Mouse (Mus musculus) liver, embryonic 11.5 days (tissue): ENCODE measurements around the gene Galnt17. TPM values are rescaled to one million over a fixed set of nuclear protein-coding genes. Genes with fewer than 3 reads are reported as not detected.
A peak's percentile ranks its signal among the peaks of the same experiment; 100 is the strongest.

Source experiments
- ATAC-seq: fragments of 200-750 bp; cut with Nextera tagmentation; replicated peaks from 2 replicates; pipeline ENCODE4 v1.8.0; 2017; ENCODE audit warnings: moderate number of reproducible peaks, mild to moderate bottlenecking, moderate TSS enrichment, moderate library complexity; ENCODE audit not compliant: low FRiP score
- DNase-seq: peaks from one replicate; pipeline ENCODE4 v3.0.0-alpha.2; 2017; ENCODE audit warnings: low spot score
- H3K27ac ChIP-seq: fragments of 300-500 bp; sonication (generic); 2 replicates; pipeline ENCODE4 v1.5.1; 2014; ENCODE audit warnings: mild to moderate bottlenecking, low read depth, low read length, control low read depth
- H3K27me3 ChIP-seq: fragments of 300-500 bp; sonication (generic); replicated peaks from 2 replicates; pipeline ENCODE4 v1.6.1; 2014; ENCODE audit warnings: low read length, mixed read lengths; ENCODE audit not compliant: control insufficient read depth, insufficient read depth
- H3K36me3 ChIP-seq: fragments of 300-500 bp; sonication (generic); 2 replicates; pipeline ENCODE4 v1.6.1; 2014; ENCODE audit warnings: mild to moderate bottlenecking, low read length, moderate library complexity, mixed read lengths; ENCODE audit not compliant: control insufficient read depth, insufficient read depth
- H3K4me1 ChIP-seq: fragments of 300-500 bp; sonication (generic); replicated peaks from 2 replicates; pipeline ENCODE4 v1.6.1; 2014; ENCODE audit warnings: low read length, mixed read lengths; ENCODE audit not compliant: control insufficient read depth, insufficient read depth
- H3K4me2 ChIP-seq: fragments of 300-500 bp; sonication (generic); 2 replicates; pipeline ENCODE4 v1.6.1; 2014; ENCODE audit warnings: mild to moderate bottlenecking, control low read depth, moderate library complexity
- H3K4me3 ChIP-seq: fragments of 300-500 bp; sonication (generic); 2 replicates; pipeline ENCODE4 v1.5.1; 2014; ENCODE audit warnings: low read depth, low read length, control low read depth
- H3K9ac ChIP-seq: fragments of 300-500 bp; sonication (generic); 2 replicates; pipeline ENCODE4 v1.6.1; 2014; ENCODE audit warnings: low read depth, low read length, control low read depth
- H3K9me3 ChIP-seq: fragments of 300-500 bp; sonication (generic); 2 replicates; pipeline ENCODE4 v1.6.1; 2016; ENCODE audit warnings: low read length, inconsistent platforms, mixed read lengths; ENCODE audit not compliant: control insufficient read depth
- WGBS: fragments of 180-500 bp; shearing (Covaris S2); extraction: QIAGEN DNeasy Blood & Tissue Kit; methylation state at CpG from one replicate; pipeline ENCODE4 v1.1.7; 2014; 5-methylcytosine and 5-hydroxymethylcytosine counted together
- polyA plus RNA-seq: library from polyadenylated mRNA; unstranded; fragments of >200 nt; fragmentation: Nextera tagmentation; extraction: Ambion mirVana; gene quantifications from 2 replicates; pipeline ENCODE4 v1.2.1, GENCODE M21; 2014

Galnt17 gene
- polyA plus RNA-seq, 1 experiment from 2014 or later = 0.34 TPM

GRCm38 (mm10) chr5:130858148-130858547 lies 450.1 kb downstream of the Galnt17 start:
- DNase-seq = no peak
- Histone ChIP-seq H3K9ac (no peak overlapping the region), H3K4me2 (no peak overlapping the region), H3K27me3 (no peaks in the 10 kb centered on the region), H3K4me3 (no peak overlapping the region), H3K27ac (no peak overlapping the region), H3K36me3 (no peaks in the 10 kb centered on the region), H3K4me1 (no peaks in the 10 kb centered on the region), H3K9me3 (no peaks in the 10 kb centered on the region)
- 24% methylated on average over 8 of the region's 8 CpGs for WGBS
- 0 out of 2 replicates have a peak, but pooled peaks have one; percentile 17 for ATAC-seq

- WGBS = 73% methylated on average over 7 of the region's 7 CpGs
- H3K9ac ChIP-seq = no peak overlapping the region
- no peaks in the 10 kb centered on the region for H3K36me3 ChIP-seq
- DNase-seq (no peak), ATAC-seq (no peak)
- no peaks in the 10 kb centered on the region for H3K27me3 ChIP-seq
- no peaks in the 10 kb centered on the region; the same call in 1 of the 2 replicates for H3K4me1 ChIP-seq
- H3K4me3 ChIP-seq = no peak overlapping the region
- no peak overlapping the region for H3K27ac ChIP-seq
- no peaks in the 10 kb centered on the region for H3K9me3 ChIP-seq
- H3K4me2 ChIP-seq = no peak overlapping the region
Observed at GRCm38 (mm10) chr5:130854430-130854829, 453.9 kb downstream of the Galnt17 start.

GRCm38 (mm10) chr5:130853371-130853770 lies 454.9 kb downstream of the Galnt17 start:
- no peaks in the 10 kb centered on the region; the same call in 1 of the 2 replicates for H3K4me1 ChIP-seq
- peak; percentile 86 for DNase-seq
- no peak overlapping the region for H3K9ac ChIP-seq
- no peak overlapping the region for H3K4me2 ChIP-seq
- no peaks in the 10 kb centered on the region for H3K36me3 ChIP-seq
- WGBS = 1% methylated on average over 10 of the region's 10 CpGs
- no peak overlapping the region for H3K4me3 ChIP-seq
- no peak for ATAC-seq
- H3K9me3 ChIP-seq = no peaks in the 10 kb centered on the region
- no peaks in the 10 kb centered on the region for H3K27me3 ChIP-seq
- no peak overlapping the region for H3K27ac ChIP-seq

GRCm38 (mm10) chr5:130852182-130852581 lies 456.1 kb downstream of the Galnt17 start:
- Histone ChIP-seq H3K9me3 (no peaks in the 10 kb centered on the region), H3K9ac (0 out of 2 replicates have a peak overlapping the region, but pooled peaks have one; percentile 3), H3K4me1 (no peaks in the 10 kb centered on the region; the same call in 1 of the 2 replicates), H3K4me3 (no peak overlapping the region), H3K27ac (no peak overlapping the region), H3K36me3 (no peaks in the 10 kb centered on the region), H3K4me2 (peak overlapping the region; percentile 49), H3K27me3 (no peaks in the 10 kb centered on the region)
- DNase-seq (no peak), ATAC-seq (no peak)
- 13% methylated on average over 9 of the region's 11 CpGs for WGBS

GRCm38 (mm10) chr5:130849610-130850009 lies 458.7 kb downstream of the Galnt17 start:
- no peak for ATAC-seq

GRCm38 (mm10) chr5:130848562-130848961 lies 459.7 kb downstream of the Galnt17 start:
- H3K27ac ChIP-seq = no peak overlapping the region
- H3K27me3 ChIP-seq = no peaks in the 10 kb centered on the region
- H3K9ac ChIP-seq = no peak overlapping the region
- no peak for DNase-seq
- no peak for ATAC-seq
- 81% methylated on average over 6 of the region's 6 CpGs for WGBS
- no peak overlapping the region for H3K4me3 ChIP-seq
- no peaks in the 10 kb centered on the region for H3K9me3 ChIP-seq
- no peak overlapping the region for H3K4me2 ChIP-seq
- H3K4me1 ChIP-seq = no peaks in the 10 kb centered on the region; the same call in 1 of the 2 replicates
- H3K36me3 ChIP-seq = no peaks in the 10 kb centered on the region

More at GRCm38 (mm10) chr5:130849610-130850009, 458.7 kb downstream of the Galnt17 start:
- no peak overlapping the region for H3K4me3 ChIP-seq
- no peaks in the 10 kb centered on the region for H3K36me3 ChIP-seq
- H3K27me3 ChIP-seq = no peaks in the 10 kb centered on the region
- no peak overlapping the region for H3K27ac ChIP-seq
- no peaks in the 10 kb centered on the region; the same call in 1 of the 2 replicates for H3K4me1 ChIP-seq
- no peak overlapping the region for H3K9ac ChIP-seq
- no peak for DNase-seq
- WGBS = 66% methylated on average over 4 of the region's 4 CpGs
- H3K9me3 ChIP-seq = no peaks in the 10 kb centered on the region
- no peak overlapping the region for H3K4me2 ChIP-seq

GRCm38 (mm10) chr5:130825797-130826196 lies 482.5 kb downstream of the Galnt17 start:
- no peak overlapping the region for H3K9ac ChIP-seq
- no peak overlapping the region for H3K4me3 ChIP-seq
- no peaks in the 10 kb centered on the region for H3K9me3 ChIP-seq
- DNase-seq (no peak), ATAC-seq (no peak)
- H3K27ac ChIP-seq = no peak overlapping the region
- no peaks in the 10 kb centered on the region for H3K4me1 ChIP-seq
- 77% methylated on average over 2 of the region's 2 CpGs for WGBS
- H3K4me2 ChIP-seq = no peak overlapping the region
- no peaks in the 10 kb centered on the region for H3K36me3 ChIP-seq
- no peaks in the 10 kb centered on the region for H3K27me3 ChIP-seq
